Mouse (Mus musculus) midbrain, embryonic 12.5 days (tissue): ENCODE measurements around the gene Tmem217. TPM values are rescaled to one million over a fixed set of nuclear protein-coding genes. Genes with fewer than 3 reads are reported as not detected.

Experiments used
- ATAC-seq: fragments of 200-750 bp; cut with Nextera tagmentation; 2 replicates; pipeline ENCODE4 v1.8.0; 2017; ENCODE audit warnings: low read depth, moderate TSS enrichment, moderate library complexity; ENCODE audit not compliant: low FRiP score
- H3K27ac ChIP-seq: fragments of 300-500 bp; sonication (generic); replicated peaks from 2 replicates; pipeline ENCODE4 v1.5.1; 2016; ENCODE audit warnings: mild to moderate bottlenecking
- H3K27me3 ChIP-seq: fragments of 300-500 bp; sonication (generic); 2 replicates; pipeline ENCODE4 v1.6.1; 2016; ENCODE audit warnings: mild to moderate bottlenecking
- H3K36me3 ChIP-seq: fragments of 300-500 bp; sonication (generic); 2 replicates; pipeline ENCODE4 v1.6.1; 2016
- H3K4me1 ChIP-seq: fragments of 300-500 bp; sonication (generic); 2 replicates; pipeline ENCODE4 v1.6.1; 2016
- H3K4me2 ChIP-seq: fragments of 300-500 bp; sonication (generic); replicated peaks from 2 replicates; pipeline ENCODE4 v1.6.1; 2016; ENCODE audit warnings: mild to moderate bottlenecking, moderate library complexity
- H3K4me3 ChIP-seq: fragments of 300-500 bp; sonication (generic); 2 replicates; pipeline ENCODE4 v1.5.1; 2016; ENCODE audit warnings: mild to moderate bottlenecking
- H3K9ac ChIP-seq: fragments of 300-500 bp; sonication (generic); replicated peaks from 2 replicates; pipeline ENCODE4 v1.6.1; 2016; ENCODE audit warnings: mild to moderate bottlenecking, moderate library complexity
- H3K9me3 ChIP-seq: fragments of 300-500 bp; sonication (generic); 2 replicates; pipeline ENCODE4 v1.6.1; 2016; ENCODE audit warnings: mild to moderate bottlenecking
- WGBS: fragments of 180-500 bp; shearing (Covaris S2); methylation state at CpG from one replicate; pipeline ENCODE4 v1.1.7; 2016; 5-methylcytosine and 5-hydroxymethylcytosine counted together
- polyA plus RNA-seq: library from polyadenylated mRNA; unstranded; fragments of >200 nt; fragmentation: Nextera tagmentation; extraction: Ambion mirVana; gene quantifications from 2 replicates; pipeline ENCODE4 v1.2.1, GENCODE M21; 2016

The Tmem217 gene
- polyA plus RNA-seq, 1 experiment from 2014 or later = 2.1 TPM

- H3K4me3 ChIP-seq = no peak overlapping the region
- H3K27ac ChIP-seq = no peak overlapping the region
- H3K9me3 ChIP-seq = no peaks in the 10 kb centered on the region
- H3K4me2 ChIP-seq = no peak overlapping the region
- H3K4me1 ChIP-seq = peaks cover under 1% of the 10 kb centered on the region; the same call in 1 of the 2 replicates
- no peak for ATAC-seq
- no peak overlapping the region for H3K9ac ChIP-seq
- H3K27me3 ChIP-seq = no peaks in the 10 kb centered on the region; the same call in 1 of the 2 replicates
- 85% methylated on average over 5 of the region's 5 CpGs for WGBS
- peaks cover 63% of the 10 kb centered on the region for H3K36me3 ChIP-seq
These were observed 31.4 kb upstream of the Tmem217 start for GRCm38 (mm10) chr17:29583569-29583968.

GRCm38 (mm10) chr17:29579579-29580126, 27.5 kb upstream of the Tmem217 start:
- 76% methylated on average over 4 of the region's 4 CpGs for WGBS
- H3K4me2 ChIP-seq = no peak overlapping the region
- H3K27me3 ChIP-seq = no peaks in the 10 kb centered on the region
- no peak overlapping the region for H3K4me3 ChIP-seq
- H3K9ac ChIP-seq = no peak overlapping the region
- H3K27ac ChIP-seq = no peak overlapping the region
- H3K36me3 ChIP-seq = peaks cover 83% of the 10 kb centered on the region
- H3K9me3 ChIP-seq = no peaks in the 10 kb centered on the region
- no peak for ATAC-seq
- H3K4me1 ChIP-seq = no peaks in the 10 kb centered on the region

- no peak overlapping the region for H3K27ac ChIP-seq
- H3K36me3 ChIP-seq = peaks cover 66% of the 10 kb centered on the region
- 90% methylated on average over 6 of the region's 6 CpGs for WGBS
- H3K9me3 ChIP-seq = no peaks in the 10 kb centered on the region
- H3K4me2 ChIP-seq = no peak overlapping the region
- H3K4me1 ChIP-seq = no peaks in the 10 kb centered on the region
- no peak for ATAC-seq
- no peak overlapping the region for H3K9ac ChIP-seq
- H3K27me3 ChIP-seq = no peaks in the 10 kb centered on the region
- H3K4me3 ChIP-seq = no peak overlapping the region
These were observed 17.6 kb upstream of the Tmem217 start for GRCm38 (mm10) chr17:29569831-29570230.

GRCm38 (mm10) chr17:29568435-29568834, 16.2 kb upstream of the Tmem217 start:
- Histone ChIP-seq H3K4me3 (no peak overlapping the region), H3K9me3 (no peaks in the 10 kb centered on the region), H3K36me3 (peaks cover 66% of the 10 kb centered on the region), H3K9ac (no peak overlapping the region), H3K4me1 (no peaks in the 10 kb centered on the region), H3K27me3 (no peaks in the 10 kb centered on the region), H3K4me2 (no peak overlapping the region), H3K27ac (no peak overlapping the region)
- 90% methylated on average over 15 of the region's 15 CpGs for WGBS
- ATAC-seq = no peak

GRCm38 (mm10) chr17:29565521-29565920, 13.3 kb upstream of the Tmem217 start:
- no peaks in the 10 kb centered on the region for H3K9me3 ChIP-seq
- H3K27ac ChIP-seq = no peak overlapping the region
- ATAC-seq = no peak
- H3K36me3 ChIP-seq = peaks cover 38% of the 10 kb centered on the region
- H3K9ac ChIP-seq = no peak overlapping the region
- no peaks in the 10 kb centered on the region for H3K4me1 ChIP-seq
- no peak overlapping the region for H3K4me2 ChIP-seq
- no peaks in the 10 kb centered on the region for H3K27me3 ChIP-seq
- no peak overlapping the region for H3K4me3 ChIP-seq
- WGBS = 98% methylated on average over 5 of the region's 5 CpGs

GRCm38 (mm10) chr17:29558476-29558875, 6.3 kb upstream of the Tmem217 start:
- Histone ChIP-seq H3K27ac (no peak overlapping the region), H3K9me3 (peaks cover 6% of the 10 kb centered on the region; the same call in 1 of the 2 replicates), H3K9ac (no peak overlapping the region), H3K27me3 (no peaks in the 10 kb centered on the region), H3K36me3 (peaks cover 8% of the 10 kb centered on the region), H3K4me1 (no peaks in the 10 kb centered on the region), H3K4me3 (no peak overlapping the region), H3K4me2 (no peak overlapping the region)
- no peak for ATAC-seq
- 83% methylated on average over 5 of the region's 5 CpGs for WGBS

- Histone ChIP-seq H3K9ac (no peak overlapping the region), H3K36me3 (peaks cover 8% of the 10 kb centered on the region), H3K4me3 (no peak overlapping the region), H3K27ac (no peak overlapping the region), H3K27me3 (no peaks in the 10 kb centered on the region), H3K9me3 (peaks cover 6% of the 10 kb centered on the region; the same call in 1 of the 2 replicates), H3K4me2 (no peak overlapping the region), H3K4me1 (no peaks in the 10 kb centered on the region)
- no peak for ATAC-seq
- 94% methylated on average over 7 of the region's 7 CpGs for WGBS
These were observed 4.7 kb upstream of the Tmem217 start for GRCm38 (mm10) chr17:29556893-29557292.

- 0 out of 2 replicates have a peak, but pooled peaks cover under 1% of the 10 kb centered on the region for H3K4me1 ChIP-seq
- WGBS = 95% methylated on average over 10 of the region's 10 CpGs
- no peak overlapping the region for H3K27ac ChIP-seq
- ATAC-seq = no peak
- H3K27me3 ChIP-seq = no peaks in the 10 kb centered on the region
- no peak overlapping the region for H3K4me3 ChIP-seq
- peaks cover 6% of the 10 kb centered on the region; the same call in 1 of the 2 replicates for H3K9me3 ChIP-seq
- no peak overlapping the region for H3K4me2 ChIP-seq
- H3K9ac ChIP-seq = no peak overlapping the region
- H3K36me3 ChIP-seq = peaks cover 8% of the 10 kb centered on the region
These were observed 4.3 kb upstream of the Tmem217 start for GRCm38 (mm10) chr17:29556456-29556855.

- H3K9me3 ChIP-seq = no peaks in the 10 kb centered on the region
- H3K36me3 ChIP-seq = no peaks in the 10 kb centered on the region; the same call in 1 of the 2 replicates
- H3K9ac ChIP-seq = no peak overlapping the region
- no peak for ATAC-seq
- no peaks in the 10 kb centered on the region for H3K27me3 ChIP-seq
- peaks cover 16% of the 10 kb centered on the region for H3K4me1 ChIP-seq
- H3K4me3 ChIP-seq = no peak overlapping the region
- no peak overlapping the region for H3K27ac ChIP-seq
- no peak overlapping the region for H3K4me2 ChIP-seq
These were observed 2.0 kb upstream of the Tmem217 start for GRCm38 (mm10) chr17:29554176-29554575.

GRCm38 (mm10) chr17:29551019-29551418, 1.2 kb downstream of the Tmem217 start:
- peak overlapping the region; percentile 96 for H3K4me2 ChIP-seq
- H3K9ac ChIP-seq = no peak overlapping the region
- no peak overlapping the region for H3K27ac ChIP-seq
- no peaks in the 10 kb centered on the region for H3K9me3 ChIP-seq
- H3K36me3 ChIP-seq = no peaks in the 10 kb centered on the region
- ATAC-seq = no peak
- peak overlapping the region; percentile 88; the same call in 1 of the 2 replicates for H3K4me3 ChIP-seq
- peaks cover 16% of the 10 kb centered on the region for H3K4me1 ChIP-seq
- WGBS = 73% methylated on average over 6 of the region's 6 CpGs
- peaks cover 6% of the 10 kb centered on the region; the same call in 1 of the 2 replicates for H3K27me3 ChIP-seq

- Histone ChIP-seq H3K36me3 (no peaks in the 10 kb centered on the region), H3K4me1 (peaks cover 16% of the 10 kb centered on the region), H3K27ac (no peak within 1 kb of the TSS), H3K9me3 (no peaks in the 10 kb centered on the region), H3K27me3 (peaks cover 6% of the 10 kb centered on the region; the same call in 1 of the 2 replicates), H3K4me2 (peak within 1 kb of the TSS; percentile 96), H3K4me3 (peak within 1 kb of the TSS; percentile 88), H3K9ac (peak within 1 kb of the TSS; percentile 97)
- WGBS = under 1% methylated on average over 44 of the region's 44 CpGs
- ATAC-seq = peak; percentile 99
These were observed 2.4 kb downstream of the Tmem217 start, which contains the start of the genes Gm17657 and Tbc1d22b for GRCm38 (mm10) chr17:29549543-29550428. Gm17657 (minus strand) TSS chr17:29549638. Tbc1d22b (plus strand) TSS chr17:29549785.

- WGBS = 59% methylated on average over 8 of the region's 8 CpGs
- peak; percentile 34; the same call in 1 of the 2 replicates for ATAC-seq
- peaks cover 6% of the 10 kb centered on the region; the same call in 1 of the 2 replicates for H3K27me3 ChIP-seq
- H3K36me3 ChIP-seq = no peaks in the 10 kb centered on the region
- H3K4me1 ChIP-seq = peaks cover 16% of the 10 kb centered on the region
- no peak overlapping the region for H3K9ac ChIP-seq
- H3K9me3 ChIP-seq = no peaks in the 10 kb centered on the region
- H3K4me2 ChIP-seq = peak overlapping the region; percentile 96
- peak overlapping the region; percentile 88; the same call in 1 of the 2 replicates for H3K4me3 ChIP-seq
- no peak overlapping the region for H3K27ac ChIP-seq
These were observed 3.2 kb downstream of the Tmem217 start for GRCm38 (mm10) chr17:29548994-29549393.
